Mouse (Mus musculus): Measurements from ENCODE around the gene Megf9.

The Megf9 gene

DNA sequence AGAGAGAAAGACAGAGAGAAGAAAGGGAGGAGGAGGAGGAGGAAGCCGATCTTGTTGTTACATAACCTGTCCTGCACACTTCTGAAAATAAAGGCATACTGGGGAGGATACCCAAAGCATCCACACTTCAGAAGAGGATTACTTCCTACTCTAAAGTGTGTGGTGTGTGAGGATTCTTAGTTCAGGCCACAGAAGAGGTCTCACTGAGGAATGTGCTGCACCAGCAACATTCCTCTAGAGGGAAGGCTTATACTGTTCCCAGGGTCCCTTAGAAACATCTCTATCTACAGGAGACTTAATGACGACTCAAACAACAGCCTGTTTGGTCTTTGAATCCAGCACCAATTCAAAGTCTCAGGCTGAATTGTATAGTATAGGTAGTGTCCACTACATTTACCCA, 114.6 kb downstream of the Megf9 start:
- DNase-seq (ENCODE audit: low spot score), result no peak

DNA sequence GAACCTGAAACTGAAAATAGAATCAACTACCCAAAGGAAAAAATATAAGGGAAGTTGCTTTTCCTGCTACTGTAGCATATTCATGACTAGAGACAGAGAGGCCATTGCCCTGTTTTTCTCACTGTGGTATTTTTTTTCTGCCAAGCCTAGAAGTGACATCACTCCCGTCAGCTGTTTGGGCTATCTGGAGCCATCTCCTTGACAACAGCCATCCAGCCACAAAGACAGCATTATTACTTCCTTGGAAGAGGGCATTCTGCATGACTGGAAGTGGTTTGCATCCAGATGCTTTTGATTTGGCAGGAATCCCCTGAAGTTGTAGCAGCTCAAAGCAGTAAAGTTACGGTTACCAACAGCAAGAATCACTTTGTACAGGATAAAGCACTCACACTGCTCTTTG, 122.7 kb downstream of the Megf9 start:
- no peak for DNase-seq (ENCODE audit: low spot score)

DNA sequence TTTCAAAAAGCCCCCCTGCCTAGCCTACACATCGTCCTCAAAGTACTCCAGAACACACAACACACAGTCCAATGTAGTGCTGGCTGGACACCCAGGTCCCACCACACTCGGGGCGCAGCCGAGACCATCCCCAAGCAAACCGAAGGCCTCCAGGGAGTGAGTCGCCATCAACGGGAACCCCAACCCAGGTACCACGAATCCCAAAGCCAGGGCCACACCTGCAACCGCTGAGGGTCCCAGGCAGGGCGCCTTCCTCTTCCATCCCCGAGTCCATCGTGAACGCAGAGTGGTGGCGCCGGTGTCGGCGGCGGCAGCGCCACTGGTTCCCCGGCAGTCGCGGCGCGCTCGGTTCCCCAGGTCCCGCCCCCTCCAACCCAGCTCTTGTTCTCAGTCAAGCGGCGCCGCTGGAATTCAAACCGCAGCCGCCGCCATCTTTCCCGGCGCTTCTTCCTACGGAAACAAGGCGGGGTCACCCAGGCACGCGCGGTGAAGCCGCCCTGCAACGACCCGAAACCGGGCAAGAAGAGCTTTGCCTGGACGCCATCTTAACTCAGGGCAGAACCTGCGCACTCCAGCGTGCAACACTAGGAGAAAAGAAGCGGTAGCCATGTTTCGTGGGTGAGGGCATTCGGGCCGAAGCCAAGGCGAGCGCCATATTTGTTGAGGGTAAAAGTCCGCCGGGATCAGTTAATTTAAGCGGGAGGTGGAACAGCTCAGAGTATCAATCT, 124.6 kb downstream of the Megf9 start, which contains the start of gene Cdk5rap2:
TSS of gene Cdk5rap2 (minus strand) at position 450 of the 728 bp plus-strand sequence.
- peak; percentile 96 for DNase-seq (ENCODE audit: low spot score)

DNA sequence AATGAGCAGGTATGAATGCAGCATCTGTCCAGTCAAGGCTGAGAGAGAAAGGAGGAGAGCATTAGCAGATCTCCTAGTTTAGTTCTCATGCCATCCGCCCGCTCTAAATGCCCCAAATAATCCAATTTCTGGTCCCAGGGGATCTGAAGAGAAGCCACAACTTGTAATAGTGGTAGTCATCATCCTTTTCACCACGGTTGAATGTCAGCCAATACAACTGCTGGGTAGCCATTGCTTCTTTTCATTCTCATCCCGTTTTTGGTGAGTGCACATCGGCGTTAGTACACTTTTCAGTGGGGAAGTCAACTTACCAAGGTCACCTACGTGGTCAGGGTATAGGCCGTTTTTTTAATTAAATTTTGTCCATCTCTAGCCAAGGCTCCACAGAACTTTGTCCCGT, 125.3 kb downstream of the Megf9 start:
- DNase-seq (ENCODE audit: low spot score), result no peak

DNA sequence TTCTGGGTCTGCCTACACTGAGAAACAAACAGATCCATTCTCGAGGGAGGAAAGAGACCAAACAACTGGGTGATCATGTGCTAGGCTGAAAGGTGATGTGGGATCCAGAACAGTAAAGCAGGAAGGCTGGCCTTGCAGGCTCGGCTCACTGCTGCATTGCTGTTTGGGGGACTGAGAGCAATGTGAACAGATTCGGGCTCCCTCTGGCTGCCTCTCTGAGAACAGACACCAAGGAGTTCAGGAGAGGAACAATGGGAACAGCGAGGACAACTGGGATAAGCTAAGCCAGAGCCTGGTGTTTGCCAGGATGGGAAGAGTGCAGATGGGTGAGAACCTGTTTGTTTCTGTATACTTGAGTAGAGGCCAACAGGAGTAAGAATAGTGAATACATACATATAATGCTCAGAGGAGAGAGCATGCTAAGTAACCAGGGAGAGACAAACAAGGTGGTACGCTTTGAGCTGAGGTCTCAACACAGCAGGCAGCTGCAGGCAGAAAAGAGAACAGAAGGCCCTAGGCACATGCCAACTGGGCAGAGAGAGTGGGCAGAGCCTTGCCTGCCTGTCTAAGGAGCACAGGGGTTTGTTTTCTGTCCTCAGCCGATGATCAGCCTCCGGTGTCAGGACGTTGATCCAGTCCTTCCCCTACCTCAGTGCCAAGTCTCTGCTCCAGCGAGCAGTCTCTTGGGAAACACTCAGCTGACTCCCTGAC, 132.5 kb downstream of the Megf9 start:
- peak; percentile 16 for DNase-seq (ENCODE audit: low spot score)

DNA sequence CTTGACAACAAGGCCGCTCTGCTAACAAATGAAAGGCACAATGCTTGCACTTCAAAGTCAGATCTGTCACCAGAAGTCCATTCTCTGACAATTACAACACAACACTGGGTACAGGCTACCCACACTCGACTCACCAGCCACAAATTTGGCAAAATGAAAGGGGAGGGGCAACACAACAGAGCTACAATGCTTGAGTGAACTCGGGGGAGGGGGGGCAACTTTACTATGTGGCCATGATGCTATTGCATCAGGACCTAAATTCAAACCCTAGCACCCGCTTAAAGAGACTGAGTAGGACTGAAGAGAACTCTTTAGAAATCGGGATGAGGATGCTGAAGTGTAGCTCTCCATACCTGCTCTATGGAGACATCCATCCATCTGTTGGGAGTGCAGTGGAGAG, 135.3 kb downstream of the Megf9 start:
- DNase-seq (ENCODE audit: low spot score), result no peak

DNA sequence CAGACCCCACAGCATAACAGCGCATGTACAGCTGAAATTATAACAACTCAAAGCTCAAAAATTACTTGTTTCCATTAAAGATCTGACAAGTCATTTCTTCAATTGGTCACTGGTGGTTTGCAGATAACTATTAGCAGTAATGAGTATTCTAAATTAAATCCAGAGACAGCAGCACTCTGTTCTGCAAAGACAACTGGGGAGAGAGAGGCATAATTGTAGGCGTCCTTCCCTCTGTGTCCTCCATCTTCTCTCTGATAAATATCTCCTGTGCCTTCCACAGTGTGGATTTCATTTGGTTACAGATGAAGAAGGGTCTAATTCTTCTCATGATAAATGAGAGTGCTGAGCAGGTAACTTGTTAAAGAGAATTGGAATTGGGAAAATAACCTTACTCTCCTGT, 135.7 kb downstream of the Megf9 start:
- no peak for DNase-seq (ENCODE audit: low spot score)

DNA sequence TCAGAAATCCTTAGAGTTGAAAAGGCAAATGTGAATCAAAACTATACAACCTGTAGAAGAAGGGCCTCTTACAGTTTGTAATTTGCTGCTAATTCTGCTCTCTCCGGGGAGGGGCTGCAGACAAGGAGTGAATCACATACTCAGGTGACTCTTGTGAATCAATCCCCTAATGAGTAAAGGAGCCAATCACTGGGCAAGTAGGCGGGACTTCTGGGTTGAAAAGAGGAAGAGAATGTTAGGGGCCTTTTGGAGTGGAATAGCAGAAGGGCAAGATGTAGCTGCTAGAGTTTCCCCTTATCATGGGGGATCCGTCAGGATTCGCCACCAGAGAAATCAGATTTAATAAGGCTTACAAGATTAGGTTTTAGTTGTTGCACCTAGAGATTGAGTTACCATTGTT, 136.7 kb downstream of the Megf9 start:
- no peak for DNase-seq (ENCODE audit: low spot score)

DNA sequence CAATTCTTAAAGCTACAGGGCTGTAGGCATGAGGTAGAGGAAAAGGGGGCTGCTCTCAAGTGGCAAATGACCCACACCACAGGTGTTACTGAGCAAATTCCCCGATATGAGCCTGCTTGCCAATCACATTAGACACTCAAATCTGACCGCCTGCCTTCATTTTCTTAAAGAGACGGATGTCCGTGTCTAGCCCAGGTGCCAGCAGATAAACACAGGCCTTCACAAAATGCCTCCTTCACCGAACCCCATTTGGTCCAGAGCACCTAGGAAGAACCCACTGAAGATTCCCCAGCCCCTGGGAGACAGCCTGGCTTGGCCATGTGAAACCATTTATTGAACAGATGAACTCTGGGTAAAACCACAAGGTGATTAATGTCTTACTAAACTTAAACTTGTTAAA, 138.1 kb downstream of the Megf9 start:
- DNase-seq (ENCODE audit: low spot score), result no peak

DNA sequence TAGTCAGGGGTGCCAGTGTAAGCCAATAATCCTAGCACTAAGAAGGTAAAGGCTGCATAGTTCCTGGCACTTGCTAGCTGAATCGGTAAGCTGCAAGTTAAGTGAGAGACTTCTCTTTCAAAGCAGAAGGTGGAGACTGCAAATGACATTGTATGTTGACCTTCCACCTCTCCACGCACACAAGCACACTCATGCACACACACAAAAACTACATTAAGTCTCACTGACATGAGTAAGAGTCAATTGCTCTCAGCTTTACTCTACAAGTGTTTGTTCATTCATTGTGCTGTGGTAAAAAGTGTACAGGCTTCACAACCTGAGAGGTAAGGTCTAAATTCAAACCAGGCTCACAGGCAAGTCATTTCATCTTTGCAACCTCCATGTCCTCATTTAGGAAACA, 140.1 kb downstream of the Megf9 start:
- DNase-seq (ENCODE audit: low spot score), result no peak

DNA sequence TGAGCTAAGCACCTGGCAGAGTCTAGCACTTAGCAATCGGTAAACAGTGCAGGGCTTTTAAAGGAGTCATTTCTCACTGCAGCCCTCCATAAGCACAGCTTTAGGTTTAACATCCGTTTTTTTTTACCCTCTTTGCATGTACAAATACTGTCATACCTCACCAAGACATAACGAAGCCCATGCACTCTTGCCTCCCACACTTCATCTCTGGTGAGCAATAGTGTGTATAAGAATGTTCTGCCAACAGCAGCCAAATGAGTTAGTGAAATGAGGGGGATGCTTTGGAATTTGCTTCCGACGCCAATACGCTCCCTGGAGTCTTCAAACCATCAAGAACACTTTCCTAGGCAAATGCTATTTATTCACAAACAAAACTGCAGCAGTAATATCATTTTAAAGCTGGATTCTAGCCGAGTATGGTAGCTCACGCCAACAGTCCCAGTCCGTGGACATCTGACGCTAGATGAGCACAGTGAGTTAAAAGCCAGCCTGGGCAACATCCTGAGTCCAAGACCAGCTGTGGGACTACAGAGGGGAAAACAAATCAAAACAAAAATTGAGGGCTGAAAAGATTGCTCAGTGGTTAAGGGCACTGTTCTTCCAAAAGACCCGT, 142.9 kb downstream of the Megf9 start:
- no peak for DNase-seq (ENCODE audit: low spot score)

DNA sequence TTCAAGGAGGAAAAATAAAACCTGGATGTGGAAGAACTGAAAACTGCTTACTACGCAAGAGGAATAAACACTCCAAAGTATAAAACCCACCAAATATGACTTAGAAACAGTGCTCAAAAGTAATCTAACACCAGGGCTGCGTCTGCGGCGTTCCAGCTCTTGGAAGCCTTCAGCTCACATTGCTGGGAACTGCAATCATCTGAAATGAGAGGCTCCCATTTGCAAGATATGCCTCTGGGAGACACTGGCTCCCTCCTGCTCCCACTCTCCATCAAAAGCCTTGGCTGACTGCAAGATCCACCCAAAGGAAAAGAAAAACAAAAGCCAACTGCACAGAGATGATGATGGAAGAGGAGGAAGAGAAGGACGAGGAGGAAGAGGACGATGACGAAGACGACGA, 143.7 kb downstream of the Megf9 start:
- peak; percentile 21 for DNase-seq (ENCODE audit: low spot score)

DNA sequence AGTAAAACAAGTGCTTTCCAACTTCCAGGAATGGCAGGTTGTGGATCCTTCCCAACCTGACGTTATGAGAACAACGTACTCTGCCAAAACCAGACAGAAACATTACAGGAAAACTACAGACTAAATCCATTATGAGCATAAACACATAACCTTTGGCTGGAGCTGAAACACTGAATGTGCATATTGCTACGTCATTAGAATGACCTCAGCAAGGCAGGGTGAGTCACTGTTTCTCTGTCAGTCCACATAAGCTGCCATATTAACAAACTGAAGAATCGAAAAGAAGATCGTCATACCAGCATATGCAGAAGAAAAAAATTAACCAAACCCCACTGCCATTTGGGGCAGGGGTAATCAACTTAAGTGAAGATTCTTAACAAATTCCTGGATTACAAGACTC, 148.6 kb downstream of the Megf9 start:
- no peak for DNase-seq (ENCODE audit: low spot score)

DNA sequence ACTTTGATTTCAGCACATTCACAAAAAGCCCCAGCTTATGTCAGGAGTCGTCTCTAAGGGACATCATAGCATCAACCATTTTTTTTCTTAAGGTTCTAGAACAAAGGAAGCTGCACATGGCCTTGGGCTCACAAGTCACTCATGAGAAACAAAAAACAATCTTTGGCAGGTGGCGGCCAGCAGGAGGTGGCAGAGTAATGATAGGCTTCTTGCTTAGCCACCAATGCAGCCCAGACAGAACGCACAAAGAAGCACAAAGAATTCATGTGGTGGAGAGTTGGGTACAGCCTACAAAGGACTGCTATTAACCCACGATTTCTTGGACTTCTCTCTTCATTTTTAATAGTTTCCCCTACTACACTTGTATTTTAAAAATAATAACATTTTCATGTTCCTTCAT, 157.4 kb downstream of the Megf9 start:
- DNase-seq (ENCODE audit: low spot score), result no peak
